Mouse (Mus musculus): ENCODE results near the gene Yif1a. TPM values are rescaled to one million over a fixed set of nuclear protein-coding genes. Genes with fewer than 3 reads are reported as not detected.

Gene Yif1a
- total and polyA plus RNA-seq, 2 experiments from 2014 or later, result 38.8 to 40.4 TPM

GRCm38 (mm10) chr19:5058801-5059771 lies 29.3 kb upstream of the Yif1a start:
- no peak for TF ChIP-seq CTCF (IDR thresholded peaks at IDR 0.05)
- no peak overlapping the region for H3K4me2 ChIP-seq (ENCODE audit: low read depth, low read length, poor library complexity, severe bottlenecking)
- H3K4me1 ChIP-seq (ENCODE audit: insufficient read depth, low read length), result no peaks in the 10 kb centered on the region
- H3K4me3 ChIP-seq (ENCODE audit: low read depth, low read length), result no peak overlapping the region
- 22% methylated on average over 10 of the region's 10 CpGs for whole genome bisulfite sequencing
- H3K27me3 ChIP-seq (ENCODE audit: insufficient read depth, low read length), result no peaks in the 10 kb centered on the region
- no peak overlapping the region for H3K27ac ChIP-seq (ENCODE audit: low read depth, low read length)
- H3K36me3 ChIP-seq (ENCODE audit: insufficient read depth, low read length), result no peaks in the 10 kb centered on the region
- DNase-seq (ENCODE audit: low spot score) (no peak), ATAC-seq (ENCODE audit: low FRiP score) (0 out of 2 replicates have a peak, but pooled peaks have one; percentile 15)
- H3K9me3 ChIP-seq (ENCODE audit: low read length), result no peaks in the 10 kb centered on the region
- H3K9ac ChIP-seq (replicated peaks; ENCODE audit: low read length, poor library complexity, severe bottlenecking), result no peak overlapping the region

GRCm38 (mm10) chr19:5060365-5061330 lies 27.7 kb upstream of the Yif1a start:
- H3K9me3 ChIP-seq (ENCODE audit: low read length), result no peaks in the 10 kb centered on the region
- H3K9ac ChIP-seq (replicated peaks; ENCODE audit: low read length, poor library complexity, severe bottlenecking), result no peak overlapping the region
- no peak for TF ChIP-seq CTCF (IDR thresholded peaks at IDR 0.05)
- no peak overlapping the region for H3K4me2 ChIP-seq (ENCODE audit: low read depth, low read length, poor library complexity, severe bottlenecking)
- no peaks in the 10 kb centered on the region for H3K4me1 ChIP-seq (ENCODE audit: insufficient read depth, low read length)
- no peak for ATAC-seq (ENCODE audit: low FRiP score)
- no peak overlapping the region for H3K27ac ChIP-seq (ENCODE audit: low read depth, low read length)
- no peak for DNase-seq (ENCODE audit: low spot score)
- WGBS, result 56% methylated on average over 4 of the region's 5 CpGs
- no peaks in the 10 kb centered on the region for H3K36me3 ChIP-seq (ENCODE audit: insufficient read depth, low read length)
- no peaks in the 10 kb centered on the region for H3K27me3 ChIP-seq (ENCODE audit: insufficient read depth, low read length)
- H3K4me3 ChIP-seq (ENCODE audit: low read depth, low read length), result no peak overlapping the region

GRCm38 (mm10) chr19:5062041-5062440 lies 26.3 kb upstream of the Yif1a start:
- ATAC-seq (ENCODE audit: low FRiP score) (no peak), DNase-seq (ENCODE audit: low spot score) (no peak)
- H3K9me3 ChIP-seq (ENCODE audit: low read length), result no peaks in the 10 kb centered on the region
- no peak overlapping the region for H3K4me2 ChIP-seq (ENCODE audit: low read depth, low read length, poor library complexity, severe bottlenecking)
- H3K27me3 ChIP-seq (ENCODE audit: insufficient read depth, low read length), result peaks cover 3% of the 10 kb centered on the region; the same call in 1 of the 2 replicates
- H3K4me1 ChIP-seq (ENCODE audit: insufficient read depth, low read length), result no peaks in the 10 kb centered on the region
- no peak overlapping the region for H3K27ac ChIP-seq (ENCODE audit: low read depth, low read length)
- no peak for TF ChIP-seq CTCF (IDR thresholded peaks at IDR 0.05)
- no peaks in the 10 kb centered on the region for H3K36me3 ChIP-seq (ENCODE audit: insufficient read depth, low read length)
- WGBS, result 85% methylated on average over 5 of the region's 5 CpGs
- no peak overlapping the region for H3K9ac ChIP-seq (replicated peaks; ENCODE audit: low read length, poor library complexity, severe bottlenecking)
- no peak overlapping the region for H3K4me3 ChIP-seq (ENCODE audit: low read depth, low read length)

- DNase-seq (ENCODE audit: low spot score), result no peak
- Histone ChIP-seq H3K4me1 (ENCODE audit: insufficient read depth, low read length) (no peaks in the 10 kb centered on the region), H3K9me3 (ENCODE audit: low read length) (no peaks in the 10 kb centered on the region), H3K27me3 (ENCODE audit: insufficient read depth, low read length) (peaks cover 4% of the 10 kb centered on the region; the same call in 1 of the 2 replicates), H3K4me3 (ENCODE audit: low read depth, low read length) (no peak overlapping the region), H3K36me3 (ENCODE audit: insufficient read depth, low read length) (no peaks in the 10 kb centered on the region), H3K27ac (ENCODE audit: low read depth, low read length) (no peak overlapping the region), H3K9ac (replicated peaks; ENCODE audit: low read length, poor library complexity, severe bottlenecking) (no peak overlapping the region), H3K4me2 (ENCODE audit: low read depth, low read length, poor library complexity, severe bottlenecking) (no peak overlapping the region)
- ATAC-seq (ENCODE audit: low FRiP score), result no peak
- TF ChIP-seq CTCF (IDR thresholded peaks at IDR 0.05), result no peak
- 90% methylated on average over 6 of the region's 6 CpGs for WGBS
These were observed 25.9 kb upstream of the Yif1a start for GRCm38 (mm10) chr19:5062446-5062845.

GRCm38 (mm10) chr19:5065104-5065503 lies 23.2 kb upstream of the Yif1a start:
- DNase-seq (ENCODE audit: low spot score) (no peak), ATAC-seq (ENCODE audit: low FRiP score) (no peak)
- Histone ChIP-seq H3K4me2 (ENCODE audit: low read depth, low read length, poor library complexity, severe bottlenecking) (no peak overlapping the region), H3K27me3 (ENCODE audit: insufficient read depth, low read length) (peaks cover 25% of the 10 kb centered on the region), H3K4me3 (ENCODE audit: low read depth, low read length) (no peak overlapping the region), H3K9ac (replicated peaks; ENCODE audit: low read length, poor library complexity, severe bottlenecking) (no peak overlapping the region), H3K9me3 (ENCODE audit: low read length) (no peaks in the 10 kb centered on the region), H3K27ac (ENCODE audit: low read depth, low read length) (no peak overlapping the region), H3K4me1 (ENCODE audit: insufficient read depth, low read length) (peaks cover 3% of the 10 kb centered on the region; the same call in 1 of the 2 replicates), H3K36me3 (ENCODE audit: insufficient read depth, low read length) (no peaks in the 10 kb centered on the region)
- 64% methylated on average over 7 of the region's 7 CpGs for WGBS
- TF ChIP-seq CTCF (IDR thresholded peaks at IDR 0.05), result no peak
